Mouse (Mus musculus) kidney, embryonic 15.5 days (tissue): ENCODE measurements around the gene Ipo13. TPM values are rescaled to one million over a fixed set of nuclear protein-coding genes. Genes with fewer than 3 reads are reported as not detected.

Experiments
- ATAC-seq: fragments of 200-750 bp; cut with Nextera tagmentation; replicated peaks from 2 replicates; pipeline ENCODE4 v1.8.0; 2017; ENCODE audit warnings: moderate TSS enrichment; ENCODE audit not compliant: low FRiP score
- H3K27ac ChIP-seq: fragments of 300-500 bp; sonication (generic); 2 replicates; pipeline ENCODE4 v1.5.1; 2015; ENCODE audit warnings: mild to moderate bottlenecking, inconsistent platforms
- H3K27me3 ChIP-seq: fragments of 300-500 bp; sonication (generic); 2 replicates; pipeline ENCODE4 v1.6.1; 2015; ENCODE audit warnings: inconsistent platforms
- H3K36me3 ChIP-seq: fragments of 300-500 bp; sonication (generic); 2 replicates; pipeline ENCODE4 v1.6.1; 2015; ENCODE audit warnings: inconsistent platforms
- H3K4me1 ChIP-seq: fragments of 300-500 bp; sonication (generic); 2 replicates; pipeline ENCODE4 v1.6.1; 2015; ENCODE audit warnings: inconsistent platforms
- H3K4me2 ChIP-seq: fragments of 300-500 bp; sonication (generic); 2 replicates; pipeline ENCODE4 v1.6.1; 2015; ENCODE audit warnings: moderate library complexity, mild to moderate bottlenecking, inconsistent platforms
- H3K4me3 ChIP-seq: fragments of 300-500 bp; sonication (generic); replicated peaks from 2 replicates; pipeline ENCODE4 v1.5.1; 2015; ENCODE audit warnings: mild to moderate bottlenecking, inconsistent platforms
- H3K9ac ChIP-seq: fragments of 300-500 bp; sonication (generic); 2 replicates; pipeline ENCODE4 v1.6.1; 2015; ENCODE audit warnings: mild to moderate bottlenecking, inconsistent platforms
- H3K9me3 ChIP-seq: fragments of 300-500 bp; sonication (generic); replicated peaks from 2 replicates; pipeline ENCODE4 v1.6.1; 2016; ENCODE audit warnings: inconsistent platforms
- WGBS: fragments of 180-500 bp; shearing (Covaris S2); methylation state at CpG from one replicate; pipeline ENCODE4 v1.1.7; 2015; ENCODE audit warnings: mixed read lengths; 5-methylcytosine and 5-hydroxymethylcytosine counted together
- polyA plus RNA-seq: library from polyadenylated mRNA; unstranded; fragments of >200 nt; fragmentation: Nextera tagmentation; extraction: Ambion mirVana; gene quantifications from 2 replicates; pipeline ENCODE4 v1.2.1, GENCODE M21; 2015

Ipo13 gene
- polyA plus RNA-seq, 1 experiment from 2014 or later: 47.3 TPM

DNA sequence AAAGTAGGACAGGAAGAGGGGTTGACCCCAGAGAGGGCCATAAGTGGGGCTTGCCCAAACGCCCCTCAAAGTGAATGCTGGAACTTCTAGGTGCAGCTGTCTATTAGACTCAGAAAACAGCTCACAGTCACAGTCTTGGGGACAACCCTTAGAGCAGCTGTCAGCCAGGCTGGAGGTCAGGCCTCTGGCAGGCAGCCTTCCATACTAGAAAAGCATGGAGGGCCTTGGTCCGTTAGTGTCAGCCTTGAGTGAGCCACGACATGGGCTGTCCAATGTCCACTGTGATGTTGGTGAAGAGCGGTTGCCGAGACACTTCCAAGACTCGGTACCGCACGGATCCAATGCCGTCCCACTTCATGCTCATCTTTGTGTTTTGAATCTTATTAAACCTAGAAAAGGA lies 41.2 kb downstream of the Ipo13 start:
- no peak for ATAC-seq
- Histone ChIP-seq H3K4me1 (peaks cover 20% of the 10 kb centered on the region), H3K4me2 (no peak overlapping the region), H3K9me3 (no peaks in the 10 kb centered on the region), H3K27me3 (no peaks in the 10 kb centered on the region), H3K9ac (no peak overlapping the region), H3K27ac (no peak overlapping the region), H3K4me3 (no peak overlapping the region), H3K36me3 (peaks cover 51% of the 10 kb centered on the region)
- 84% methylated on average over 9 of the region's 9 CpGs for WGBS

DNA sequence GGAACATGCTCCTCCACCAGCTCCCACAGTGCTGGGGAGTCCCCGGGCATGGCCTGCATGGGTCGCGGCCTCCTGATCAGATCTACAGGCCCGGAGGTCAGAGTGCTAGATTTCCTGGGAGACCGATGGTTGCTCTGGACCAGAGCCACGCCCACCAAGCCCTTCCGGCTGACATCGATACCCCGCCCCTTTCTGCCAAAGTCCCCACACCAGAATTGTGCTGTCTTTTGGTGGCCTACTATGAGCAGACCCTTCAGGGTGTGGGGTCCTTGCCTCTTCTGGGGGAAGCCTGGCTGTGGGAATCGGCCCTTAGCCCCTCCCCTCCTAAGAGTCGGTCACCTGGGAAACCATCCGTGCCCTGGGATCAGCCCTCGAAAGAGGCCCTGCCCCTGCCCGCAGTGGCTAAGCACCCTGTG lies 42.3 kb downstream of the Ipo13 start, which contains the start of gene Ccdc24:
TSS of gene Ccdc24 (minus strand) at position 87 of the 416 bp plus-strand sequence.
- Histone ChIP-seq H3K27me3 (no peaks in the 10 kb centered on the region; the same call in 1 of the 2 replicates), H3K9me3 (no peaks in the 10 kb centered on the region), H3K9ac (peak within 1 kb of the TSS; percentile 29), H3K4me2 (peak within 1 kb of the TSS; percentile 64), H3K4me3 (peak within 1 kb of the TSS; percentile 27), H3K36me3 (peaks cover 40% of the 10 kb centered on the region), H3K4me1 (peaks cover 26% of the 10 kb centered on the region), H3K27ac (peak within 1 kb of the TSS; percentile 1; the same call in 1 of the 2 replicates)
- ATAC-seq: peak; percentile 54
- WGBS: 4% methylated on average over 14 of the region's 14 CpGs

GRCm38 (mm10) chr4:117871787-117872186 lies 43.0 kb downstream of the Ipo13 start:
- peaks cover 33% of the 10 kb centered on the region for H3K4me1 ChIP-seq
- no peak overlapping the region for H3K9ac ChIP-seq
- H3K27ac ChIP-seq: no peak overlapping the region
- no peaks in the 10 kb centered on the region; the same call in 1 of the 2 replicates for H3K27me3 ChIP-seq
- WGBS: 48% methylated on average over 7 of the region's 7 CpGs
- no peaks in the 10 kb centered on the region for H3K9me3 ChIP-seq
- 0 out of 2 replicates have a peak, but pooled peaks have one; percentile 6 for ATAC-seq
- H3K36me3 ChIP-seq: peaks cover 33% of the 10 kb centered on the region
- peak overlapping the region; percentile 64 for H3K4me2 ChIP-seq
- H3K4me3 ChIP-seq: no peak overlapping the region

DNA sequence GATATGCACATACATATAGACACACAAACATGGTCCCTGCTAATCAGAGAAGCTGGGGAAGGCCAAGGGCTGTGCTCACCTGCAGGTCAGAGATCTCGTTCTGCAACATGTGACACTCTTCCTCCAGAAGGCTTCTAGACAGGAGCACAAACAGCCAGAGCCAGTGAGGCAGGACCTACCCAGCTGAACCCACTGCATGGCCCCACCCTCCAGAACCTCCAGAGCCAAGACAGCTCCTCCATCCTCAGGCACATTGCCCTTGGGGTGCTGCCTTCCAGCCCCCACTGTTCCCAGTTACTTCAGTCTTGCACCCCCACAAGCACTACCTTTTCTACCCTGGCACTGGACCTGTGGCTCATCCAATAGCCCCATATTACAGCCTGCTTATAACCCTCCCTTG lies 44.4 kb downstream of the Ipo13 start:
- H3K9ac ChIP-seq: no peak overlapping the region
- H3K4me1 ChIP-seq: peaks cover 46% of the 10 kb centered on the region
- no peaks in the 10 kb centered on the region for H3K9me3 ChIP-seq
- H3K27me3 ChIP-seq: no peaks in the 10 kb centered on the region; the same call in 1 of the 2 replicates
- no peak for ATAC-seq
- peaks cover 21% of the 10 kb centered on the region for H3K36me3 ChIP-seq
- no peak overlapping the region for H3K4me2 ChIP-seq
- no peak overlapping the region for H3K27ac ChIP-seq
- 38% methylated on average over 1 of the region's 1 CpGs for WGBS
- no peak overlapping the region for H3K4me3 ChIP-seq

DNA sequence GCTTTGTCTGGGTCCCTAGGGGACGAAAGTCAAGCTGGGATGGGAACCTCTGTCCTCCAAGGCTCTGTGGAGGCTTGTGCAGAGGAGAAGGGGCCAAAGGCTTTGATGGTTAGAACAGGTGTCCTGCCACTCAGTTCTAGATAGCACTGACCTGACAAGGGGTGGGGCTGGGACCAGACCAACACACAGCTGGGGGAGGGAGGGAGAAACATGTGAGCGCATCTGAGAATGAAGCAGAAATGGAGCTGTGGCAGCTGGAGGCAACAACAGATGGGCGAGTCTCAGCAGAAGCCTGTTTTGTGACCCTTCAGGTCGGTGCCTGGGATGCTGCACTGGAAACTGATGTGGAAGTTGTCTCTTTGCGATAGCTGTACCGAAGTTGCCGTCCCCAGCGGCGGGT lies 45.5 kb downstream of the Ipo13 start:
- no peak overlapping the region for H3K4me3 ChIP-seq
- H3K9me3 ChIP-seq: no peaks in the 10 kb centered on the region
- peaks cover 46% of the 10 kb centered on the region for H3K4me1 ChIP-seq
- peaks cover 11% of the 10 kb centered on the region for H3K36me3 ChIP-seq
- no peak overlapping the region for H3K4me2 ChIP-seq
- 74% methylated on average over 9 of the region's 9 CpGs for WGBS
- H3K27ac ChIP-seq: no peak overlapping the region
- no peak for ATAC-seq
- H3K9ac ChIP-seq: no peak overlapping the region
- no peaks in the 10 kb centered on the region; the same call in 1 of the 2 replicates for H3K27me3 ChIP-seq

GRCm38 (mm10) chr4:117867823-117868222 lies 47.0 kb downstream of the Ipo13 start:
- no peak for ATAC-seq
- Histone ChIP-seq H3K4me2 (peak overlapping the region; percentile 28; the same call in 1 of the 2 replicates), H3K27me3 (no peaks in the 10 kb centered on the region; the same call in 1 of the 2 replicates), H3K4me3 (peak overlapping the region; percentile 12; the same call in 1 of the 2 replicates), H3K9me3 (no peaks in the 10 kb centered on the region), H3K9ac (no peak overlapping the region), H3K36me3 (no peaks in the 10 kb centered on the region), H3K27ac (no peak overlapping the region), H3K4me1 (peaks cover 46% of the 10 kb centered on the region)
- WGBS: 15% methylated on average over 24 of the region's 24 CpGs

- H3K4me1 ChIP-seq: peaks cover 41% of the 10 kb centered on the region
- no peaks in the 10 kb centered on the region for H3K9me3 ChIP-seq
- 0 out of 2 replicates have a peak overlapping the region, but pooled peaks have one; percentile 74 for H3K27ac ChIP-seq
- no peak for ATAC-seq
- H3K36me3 ChIP-seq: no peaks in the 10 kb centered on the region
- 64% methylated on average over 6 of the region's 6 CpGs for WGBS
- H3K4me2 ChIP-seq: no peak overlapping the region
- H3K27me3 ChIP-seq: no peaks in the 10 kb centered on the region; the same call in 1 of the 2 replicates
- H3K4me3 ChIP-seq: no peak overlapping the region
- no peak overlapping the region for H3K9ac ChIP-seq
These were observed 47.8 kb downstream of the Ipo13 start for GRCm38 (mm10) chr4:117867000-117867399.

DNA sequence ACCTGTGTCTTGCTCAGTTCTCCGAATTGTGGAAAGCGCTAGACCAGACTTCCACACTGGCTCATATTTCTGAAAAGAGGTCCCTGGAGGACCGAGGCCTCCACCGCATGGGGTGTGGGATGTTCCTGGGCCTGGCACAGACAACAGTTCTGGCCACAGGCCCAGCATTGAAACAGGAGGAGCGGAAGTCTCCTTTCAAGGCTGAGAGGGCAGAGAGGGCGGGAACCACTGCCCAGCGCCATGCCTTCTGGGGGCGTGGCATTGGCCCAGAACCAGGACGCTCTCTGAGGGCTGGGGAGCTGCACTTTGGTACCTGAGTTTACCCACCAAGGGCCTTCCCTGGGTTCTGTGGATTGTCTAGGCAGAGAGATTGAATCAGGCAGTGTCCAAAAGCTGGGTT lies 48.7 kb downstream of the Ipo13 start:
- Histone ChIP-seq H3K4me1 (peaks cover 33% of the 10 kb centered on the region), H3K9ac (no peak overlapping the region), H3K27me3 (no peaks in the 10 kb centered on the region; the same call in 1 of the 2 replicates), H3K4me2 (peak overlapping the region; percentile 4; the same call in 1 of the 2 replicates), H3K36me3 (no peaks in the 10 kb centered on the region), H3K9me3 (no peaks in the 10 kb centered on the region), H3K27ac (peak overlapping the region; percentile 74), H3K4me3 (no peak overlapping the region)
- ATAC-seq: peak; percentile 63
- 16% methylated on average over 9 of the region's 9 CpGs for WGBS

- Histone ChIP-seq H3K9ac (no peak overlapping the region), H3K36me3 (no peaks in the 10 kb centered on the region), H3K27ac (no peak overlapping the region), H3K4me1 (peaks cover 31% of the 10 kb centered on the region), H3K27me3 (no peaks in the 10 kb centered on the region), H3K9me3 (no peaks in the 10 kb centered on the region), H3K4me2 (no peak overlapping the region), H3K4me3 (no peak overlapping the region)
- ATAC-seq: no peak
- 48% methylated on average over 4 of the region's 4 CpGs for WGBS
These were observed 52.0 kb downstream of the Ipo13 start for GRCm38 (mm10) chr4:117862823-117863222.

GRCm38 (mm10) chr4:117860570-117860969 lies 54.2 kb downstream of the Ipo13 start:
- no peak for ATAC-seq
- H3K4me1 ChIP-seq: peaks cover 8% of the 10 kb centered on the region
- H3K4me2 ChIP-seq: no peak overlapping the region
- H3K27ac ChIP-seq: no peak overlapping the region
- H3K9ac ChIP-seq: no peak overlapping the region
- WGBS: 83% methylated on average over 9 of the region's 9 CpGs
- H3K36me3 ChIP-seq: peaks cover 12% of the 10 kb centered on the region
- H3K4me3 ChIP-seq: no peak overlapping the region
- no peaks in the 10 kb centered on the region for H3K27me3 ChIP-seq
- no peaks in the 10 kb centered on the region for H3K9me3 ChIP-seq

GRCm38 (mm10) chr4:117858794-117859193 lies 56.0 kb downstream of the Ipo13 start:
- H3K9ac ChIP-seq: no peak overlapping the region
- peaks cover 13% of the 10 kb centered on the region for H3K4me1 ChIP-seq
- H3K36me3 ChIP-seq: peaks cover 12% of the 10 kb centered on the region
- no peak; the same call in 1 of the 2 replicates for ATAC-seq
- H3K9me3 ChIP-seq: no peaks in the 10 kb centered on the region
- no peak overlapping the region for H3K4me2 ChIP-seq
- no peak overlapping the region for H3K27ac ChIP-seq
- H3K4me3 ChIP-seq: no peak overlapping the region
- no peaks in the 10 kb centered on the region for H3K27me3 ChIP-seq
- WGBS: 84% methylated on average over 3 of the region's 3 CpGs

DNA sequence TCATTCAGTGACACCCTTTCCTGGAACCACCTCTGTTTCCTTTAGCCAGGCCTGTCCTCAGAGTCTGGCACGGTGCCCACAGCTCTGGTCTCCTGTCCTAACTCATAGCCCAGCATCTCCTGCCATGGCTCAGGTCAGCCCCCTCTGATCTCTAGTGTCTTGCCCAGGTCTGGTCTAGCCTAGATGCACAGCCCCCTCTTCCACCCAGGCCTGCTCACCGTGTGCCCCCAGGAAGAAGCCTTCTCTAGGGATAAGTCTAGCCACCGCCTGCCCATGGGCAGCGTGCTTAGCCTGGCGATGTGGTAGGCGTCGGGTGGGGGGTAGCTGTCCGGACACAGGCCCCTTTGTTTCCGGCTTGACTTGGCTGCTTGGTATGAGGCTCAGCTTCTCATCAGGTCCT lies 59.7 kb downstream of the Ipo13 start:
- ATAC-seq: no peak
- H3K27ac ChIP-seq: no peak overlapping the region
- 87% methylated on average over 9 of the region's 9 CpGs for WGBS
- no peaks in the 10 kb centered on the region for H3K27me3 ChIP-seq
- H3K36me3 ChIP-seq: peaks cover 12% of the 10 kb centered on the region
- H3K4me1 ChIP-seq: peaks cover 13% of the 10 kb centered on the region
- no peak overlapping the region for H3K4me3 ChIP-seq
- H3K9me3 ChIP-seq: no peaks in the 10 kb centered on the region
- H3K9ac ChIP-seq: no peak overlapping the region
- no peak overlapping the region for H3K4me2 ChIP-seq
